Mouse (Mus musculus) erythroid progenitor cell, adult 5-6 weeks (primary cell): ENCODE measurements around the gene Tspan4. TPM values are rescaled to one million over a fixed set of nuclear protein-coding genes. Genes with fewer than 3 reads are reported as not detected.
A peak's percentile ranks its signal among the peaks of the same experiment; 100 is the strongest.

ENCODE experiments used
- ATAC-seq: replicated peaks from 2 replicates; pipeline ENCODE4 v1.8.0; 2016; ENCODE audit warnings: moderate number of reproducible peaks, mild to moderate bottlenecking, moderate TSS enrichment, inconsistent platforms; ENCODE audit not compliant: poor library complexity, low FRiP score, severe bottlenecking
- total RNA-seq, 2 experiments: library from RNA; stranded (forward) in 1 of 2; stranded (reverse) in 1 of 2; fragments of 150-400 nt in 1 of 2; fragments of 186-747, 209-891 nt in 1 of 2; gene quantifications; 2 replicates each; pipeline versions ENCODE4 v1.2.3 to v1.2.4; 2015 to 2017; ENCODE audit warnings: low replicate concordance in 2 of 2

Gene Tspan4
- total RNA-seq, 2 experiments from 2014 or later, result 3.8 to 8.0 TPM

GRCm38 (mm10) chr7:141539556-141540311, 64.7 kb downstream of the Tspan4 start, which contains the start of gene Chid1:
Gene Chid1 (minus strand): TSS chr7:141539857.
- peak; percentile 92 for ATAC-seq

- peak; percentile 49 for ATAC-seq
Measured at GRCm38 (mm10) chr7:141540312-141541081, 65.5 kb downstream of the Tspan4 start.

GRCm38 (mm10) chr7:141541681-141542080, 66.6 kb downstream of the Tspan4 start:
- no peak for ATAC-seq

GRCm38 (mm10) chr7:141542588-141542987, 67.5 kb downstream of the Tspan4 start:
- ATAC-seq, result no peak

Other genes with a start within 250 kb of the Tspan4 start
- gene Phrf1, start 246.5 kb upstream of the Tspan4 start, total RNA-seq (2015; ENCODE audit: low replicate concordance), result 80.1 and 114 TPM in 2 replicates
- gene Phrf1, start 246.5 kb upstream of the Tspan4 start, total RNA-seq (2017; ENCODE audit: low replicate concordance), result 63.5 and 90.0 TPM in 2 replicates
- gene Irf7, start 208.8 kb upstream of the Tspan4 start, total RNA-seq (2015; ENCODE audit: low replicate concordance), result 52.8 and 81.4 TPM in 2 replicates
- gene Irf7, start 208.8 kb upstream of the Tspan4 start, total RNA-seq (2017; ENCODE audit: low replicate concordance), result 68.6 and 76.5 TPM in 2 replicates
- not detected in 2 replicates for gene Cdhr5, start 198.5 kb upstream of the Tspan4 start, total RNA-seq (2015; ENCODE audit: low replicate concordance)
- not detected in 2 replicates for gene Cdhr5, start 198.5 kb upstream of the Tspan4 start, total RNA-seq (2017; ENCODE audit: low replicate concordance)
- not detected in 2 replicates for gene Sct, start 196.1 kb upstream of the Tspan4 start, total RNA-seq (2015; ENCODE audit: low replicate concordance)
- gene Sct, start 196.1 kb upstream of the Tspan4 start, total RNA-seq (2017; ENCODE audit: low replicate concordance), result not detected in 2 replicates
- gene Drd4, start 183.2 kb upstream of the Tspan4 start, total RNA-seq (2015; ENCODE audit: low replicate concordance), result not detected in 2 replicates
- not detected in 2 replicates for gene Drd4, start 183.2 kb upstream of the Tspan4 start, total RNA-seq (2017; ENCODE audit: low replicate concordance)
- 46.5 and 55.8 TPM in 2 replicates for gene Deaf1, start 147.6 kb upstream of the Tspan4 start, total RNA-seq (2015; ENCODE audit: low replicate concordance)
- 26.2 and 40.8 TPM in 2 replicates for gene Deaf1, start 147.6 kb upstream of the Tspan4 start, total RNA-seq (2017; ENCODE audit: low replicate concordance)
- gene Tmem80, start 147.5 kb upstream of the Tspan4 start, total RNA-seq (2015; ENCODE audit: low replicate concordance), result 13.4 and 26.7 TPM in 2 replicates
- 8.3 and 8.6 TPM in 2 replicates for gene Tmem80, start 147.5 kb upstream of the Tspan4 start, total RNA-seq (2017; ENCODE audit: low replicate concordance)
- gene Eps8l2, start 136.4 kb upstream of the Tspan4 start, total RNA-seq (2015; ENCODE audit: low replicate concordance), result not detected in 2 replicates
- 1.4 TPM in 1 of 2 replicates, not detected in the other for gene Eps8l2, start 136.4 kb upstream of the Tspan4 start, total RNA-seq (2017; ENCODE audit: low replicate concordance)
- gene Taldo1, start 83.0 kb upstream of the Tspan4 start, total RNA-seq (2015; ENCODE audit: low replicate concordance), result 108 and 138 TPM in 2 replicates
- 354 and 496 TPM in 2 replicates for gene Taldo1, start 83.0 kb upstream of the Tspan4 start, total RNA-seq (2017; ENCODE audit: low replicate concordance)
- 3.4 and 14.4 TPM in 2 replicates for gene Gatd1, start 61.1 kb upstream of the Tspan4 start, total RNA-seq (2015; ENCODE audit: low replicate concordance)
- 4.4 and 9.2 TPM in 2 replicates for gene Gatd1, start 61.1 kb upstream of the Tspan4 start, total RNA-seq (2017; ENCODE audit: low replicate concordance)
- gene Cend1, start 45.7 kb upstream of the Tspan4 start, total RNA-seq (2015; ENCODE audit: low replicate concordance), result not detected in 2 replicates
- not detected in 2 replicates for gene Cend1, start 45.7 kb upstream of the Tspan4 start, total RNA-seq (2017; ENCODE audit: low replicate concordance)
- gene Slc25a22, start 37.3 kb upstream of the Tspan4 start, total RNA-seq (2015; ENCODE audit: low replicate concordance), result 28.5 and 37.3 TPM in 2 replicates
- 1.4 and 7.1 TPM in 2 replicates for gene Slc25a22, start 37.3 kb upstream of the Tspan4 start, total RNA-seq (2017; ENCODE audit: low replicate concordance)
- 34.2 and 34.4 TPM in 2 replicates for gene Pidd1, start 31.2 kb upstream of the Tspan4 start, total RNA-seq (2015; ENCODE audit: low replicate concordance)
- 14.0 and 19.1 TPM in 2 replicates for gene Pidd1, start 31.2 kb upstream of the Tspan4 start, total RNA-seq (2017; ENCODE audit: low replicate concordance)
- gene Rplp2, start 27.9 kb upstream of the Tspan4 start, total RNA-seq (2015; ENCODE audit: low replicate concordance), result 970 and 1,246 TPM in 2 replicates
- gene Rplp2, start 27.9 kb upstream of the Tspan4 start, total RNA-seq (2017; ENCODE audit: low replicate concordance), result 1,462 and 2,252 TPM in 2 replicates
- 14.7 and 19.8 TPM in 2 replicates for gene Pnpla2, start 20.0 kb upstream of the Tspan4 start, total RNA-seq (2015; ENCODE audit: low replicate concordance)
- gene Pnpla2, start 20.0 kb upstream of the Tspan4 start, total RNA-seq (2017; ENCODE audit: low replicate concordance), result 4.2 and 8.3 TPM in 2 replicates
- gene Cracr2b, start 14.1 kb upstream of the Tspan4 start, total RNA-seq (2015; ENCODE audit: low replicate concordance), result not detected in 2 replicates
- gene Cracr2b, start 14.1 kb upstream of the Tspan4 start, total RNA-seq (2017; ENCODE audit: low replicate concordance), result 3.3 TPM in 1 of 2 replicates, not detected in the other
- 16.6 and 20.1 TPM in 2 replicates for gene Cd151, start 7.8 kb upstream of the Tspan4 start, total RNA-seq (2015; ENCODE audit: low replicate concordance)
- gene Cd151, start 7.8 kb upstream of the Tspan4 start, total RNA-seq (2017; ENCODE audit: low replicate concordance), result 24.1 and 30.7 TPM in 2 replicates
- 6.7 and 15.5 TPM in 2 replicates for gene Polr2l, start 108 bp upstream of the Tspan4 start, total RNA-seq (2015; ENCODE audit: low replicate concordance)
- gene Polr2l, start 108 bp upstream of the Tspan4 start, total RNA-seq (2017; ENCODE audit: low replicate concordance), result 14.4 and 14.9 TPM in 2 replicates
- gene Chid1, start 64.6 kb downstream of the Tspan4 start, total RNA-seq (2015; ENCODE audit: low replicate concordance), result 4.6 and 6.8 TPM in 2 replicates
- 6.8 and 10.8 TPM in 2 replicates for gene Chid1, start 64.6 kb downstream of the Tspan4 start, total RNA-seq (2017; ENCODE audit: low replicate concordance)
- gene Ap2a2, start 86.9 kb downstream of the Tspan4 start, total RNA-seq (2015; ENCODE audit: low replicate concordance), result 71.7 and 96.2 TPM in 2 replicates
- 108 and 150 TPM in 2 replicates for gene Ap2a2, start 86.9 kb downstream of the Tspan4 start, total RNA-seq (2017; ENCODE audit: low replicate concordance)
- gene Muc6, start 180.1 kb downstream of the Tspan4 start, total RNA-seq (2015; ENCODE audit: low replicate concordance), result not detected in 2 replicates
- gene Muc6, start 180.1 kb downstream of the Tspan4 start, total RNA-seq (2017; ENCODE audit: low replicate concordance), result under 0.01 TPM in 1 of 2 replicates, not detected in the other
- gene Muc2, start 215.1 kb downstream of the Tspan4 start, total RNA-seq (2015; ENCODE audit: low replicate concordance), result 9.4 and 93.1 TPM in 2 replicates
- gene Muc2, start 215.1 kb downstream of the Tspan4 start, total RNA-seq (2017; ENCODE audit: low replicate concordance), result 2.0 TPM in 1 of 2 replicates, not detected in the other